Mouse (Mus musculus) heart, adult 10 weeks (tissue): ENCODE results near the gene Pnpla1. TPM values are rescaled to one million over a fixed set of nuclear protein-coding genes. Genes with fewer than 3 reads are reported as not detected.

Source experiments
- polyA plus RNA-seq: library from polyadenylated mRNA; stranded (reverse); fragments of 350-450 nt; fragmentation: Illumina TruSeq; extraction: RNeasy Lipid Tissue Mini Kit (QIAGEN cat#74804); gene quantifications from one replicate; pipeline ENCODE4 v1.2.3, GENCODE M21; 2014; ENCODE audit warnings: low read depth, low replicate concordance

The Pnpla1 gene
- polyA plus RNA-seq: not detected

GRCm38 (mm10) chr17:28858205-28858604 lies at the start of gene Pnpla1:
Gene Pnpla1 (plus strand): TSS chr17:28858411.

GRCm38 (mm10) chr17:28915060-28915628 lies 56.9 kb downstream of the Pnpla1 start, which contains the start of gene 4930539E08Rik:
Gene 4930539E08Rik (minus strand): TSS chr17:28915324.

Other genes with a start within 250 kb of the Pnpla1 start
- gene Srpk1, start 235.7 kb upstream of the Pnpla1 start, polyA plus RNA-seq: 22.2 TPM
- gene Slc26a8, start 168.2 kb upstream of the Pnpla1 start, polyA plus RNA-seq: 0.31 TPM
- gene Mapk14, start 167.1 kb upstream of the Pnpla1 start, polyA plus RNA-seq: 64.9 TPM
- not detected for gene AC170998.1, start 132.3 kb upstream of the Pnpla1 start, polyA plus RNA-seq
- 0.60 TPM for gene Mapk13, start 89.1 kb upstream of the Pnpla1 start, polyA plus RNA-seq
- gene Brpf3, start 57.3 kb upstream of the Pnpla1 start, polyA plus RNA-seq: 13.1 TPM
- not detected for gene 4930539E08Rik, start 56.9 kb downstream of the Pnpla1 start, polyA plus RNA-seq
- not detected for gene Pxt1, start 85.4 kb downstream of the Pnpla1 start, polyA plus RNA-seq
- gene Kctd20, start 93.5 kb downstream of the Pnpla1 start, polyA plus RNA-seq: 30.7 TPM
- gene Stk38, start 149.6 kb downstream of the Pnpla1 start, polyA plus RNA-seq: 39.2 TPM
- 140 TPM for gene Srsf3, start 174.2 kb downstream of the Pnpla1 start, polyA plus RNA-seq
- gene Cdkn1a, start 232.6 kb downstream of the Pnpla1 start, polyA plus RNA-seq: 54.1 TPM